Mouse (Mus musculus) midbrain, embryonic 15.5 days (tissue): ENCODE measurements at regions not wholly inside any gene's neighbourhood (a gene's known extent, or its start where the extent isn't known, plus 50 kb on each side); places are given as distances from the start of the nearest gene placed in this dataset.
A peak's percentile ranks its signal among the peaks of the same experiment; 100 is the strongest.

ENCODE experiments used
- ATAC-seq: fragments of 200-750 bp; cut with Nextera tagmentation; replicated peaks from 2 replicates; pipeline ENCODE4 v1.8.0; 2017; ENCODE audit warnings: moderate TSS enrichment
- H3K27ac ChIP-seq: fragments of 300-500 bp; sonication (generic); 2 replicates; pipeline ENCODE4 v1.5.1; 2015; ENCODE audit warnings: mild to moderate bottlenecking, inconsistent platforms
- H3K27me3 ChIP-seq: fragments of 300-500 bp; sonication (generic); replicated peaks from 2 replicates; pipeline ENCODE4 v1.6.1; 2015; ENCODE audit warnings: inconsistent platforms
- H3K36me3 ChIP-seq: fragments of 300-500 bp; sonication (generic); replicated peaks from 2 replicates; pipeline ENCODE4 v1.6.1; 2015; ENCODE audit warnings: inconsistent platforms
- H3K4me1 ChIP-seq: fragments of 300-500 bp; sonication (generic); 2 replicates; pipeline ENCODE4 v1.6.1; 2015; ENCODE audit warnings: inconsistent platforms
- H3K4me2 ChIP-seq: fragments of 300-500 bp; sonication (generic); 2 replicates; pipeline ENCODE4 v1.6.1; 2015; ENCODE audit warnings: inconsistent platforms, mild to moderate bottlenecking, moderate library complexity
- H3K4me3 ChIP-seq: fragments of 300-500 bp; sonication (generic); 2 replicates; pipeline ENCODE4 v1.5.1; 2015; ENCODE audit warnings: mild to moderate bottlenecking, inconsistent platforms
- H3K9ac ChIP-seq: fragments of 300-500 bp; sonication (generic); 2 replicates; pipeline ENCODE4 v1.6.1; 2015; ENCODE audit warnings: mild to moderate bottlenecking, inconsistent platforms
- H3K9me3 ChIP-seq: fragments of 300-500 bp; sonication (generic); 2 replicates; pipeline ENCODE4 v1.6.1; 2016; ENCODE audit warnings: inconsistent platforms
- WGBS: fragments of 180-500 bp; shearing (Covaris S2); methylation state at CpG from one replicate; pipeline ENCODE4 v1.1.7; 2015; ENCODE audit warnings: mixed read lengths; 5-methylcytosine and 5-hydroxymethylcytosine counted together

- Histone ChIP-seq H3K27ac (no peak overlapping the region), H3K36me3 (no peaks in the 10 kb centered on the region), H3K9me3 (no peaks in the 10 kb centered on the region), H3K4me1 (peaks cover 8% of the 10 kb centered on the region), H3K9ac (no peak overlapping the region), H3K27me3 (no peaks in the 10 kb centered on the region), H3K4me3 (no peak overlapping the region), H3K4me2 (no peak overlapping the region)
- 81% methylated on average over 6 of the region's 6 CpGs for WGBS
- no peak for ATAC-seq
These were observed 59.2 kb downstream of the Marcks start for GRCm38 (mm10) chr10:37079535-37079934.

- Histone ChIP-seq H3K4me2 (no peak overlapping the region), H3K9me3 (no peaks in the 10 kb centered on the region), H3K27me3 (no peaks in the 10 kb centered on the region), H3K36me3 (no peaks in the 10 kb centered on the region), H3K9ac (no peak overlapping the region), H3K27ac (peak overlapping the region; percentile 61), H3K4me1 (peaks cover 9% of the 10 kb centered on the region), H3K4me3 (no peak overlapping the region)
- peak; percentile 87; the same call in 1 of the 2 replicates for ATAC-seq
- WGBS = 9% methylated on average over 5 of the region's 5 CpGs
These were observed 60.3 kb downstream of the Marcks start for GRCm38 (mm10) chr10:37078439-37078838.

- Histone ChIP-seq H3K4me3 (no peak overlapping the region), H3K4me1 (peaks cover 14% of the 10 kb centered on the region), H3K9me3 (no peaks in the 10 kb centered on the region), H3K27ac (no peak overlapping the region), H3K9ac (no peak overlapping the region), H3K36me3 (no peaks in the 10 kb centered on the region), H3K27me3 (no peaks in the 10 kb centered on the region), H3K4me2 (no peak overlapping the region)
- 0 out of 2 replicates have a peak, but pooled peaks have one; percentile 41 for ATAC-seq
- WGBS = 81% methylated on average over 2 of the region's 2 CpGs
These were observed 61.0 kb downstream of the Marcks start for GRCm38 (mm10) chr10:37077741-37078140.

GRCm38 (mm10) chr10:37072834-37073233, 65.9 kb downstream of the Marcks start:
- peak overlapping the region; percentile 18; the same call in 1 of the 2 replicates for H3K27ac ChIP-seq
- no peaks in the 10 kb centered on the region for H3K36me3 ChIP-seq
- no peaks in the 10 kb centered on the region for H3K9me3 ChIP-seq
- H3K4me1 ChIP-seq = peaks cover 6% of the 10 kb centered on the region; the same call in 1 of the 2 replicates
- H3K4me2 ChIP-seq = no peak overlapping the region
- no peaks in the 10 kb centered on the region for H3K27me3 ChIP-seq
- ATAC-seq = peak; percentile 87
- no peak overlapping the region for H3K4me3 ChIP-seq
- 7% methylated on average over 5 of the region's 5 CpGs for WGBS
- no peak overlapping the region for H3K9ac ChIP-seq

GRCm38 (mm10) chr10:37072061-37072460, 66.7 kb downstream of the Marcks start:
- H3K36me3 ChIP-seq = no peaks in the 10 kb centered on the region

GRCm38 (mm10) chr10:37071420-37071819, 67.3 kb downstream of the Marcks start:
- H3K27ac ChIP-seq = no peak overlapping the region
- no peak overlapping the region for H3K4me3 ChIP-seq
- H3K9ac ChIP-seq = no peak overlapping the region
- peaks cover 6% of the 10 kb centered on the region; the same call in 1 of the 2 replicates for H3K4me1 ChIP-seq
- H3K27me3 ChIP-seq = no peaks in the 10 kb centered on the region
- H3K9me3 ChIP-seq = no peaks in the 10 kb centered on the region
- no peak overlapping the region for H3K4me2 ChIP-seq
- WGBS = 82% methylated on average over 2 of the region's 2 CpGs
- ATAC-seq = no peak
- no peaks in the 10 kb centered on the region for H3K36me3 ChIP-seq

More at GRCm38 (mm10) chr10:37072061-37072460, 66.7 kb downstream of the Marcks start:
- no peak overlapping the region for H3K4me3 ChIP-seq
- no peaks in the 10 kb centered on the region for H3K27me3 ChIP-seq
- no peak overlapping the region for H3K9ac ChIP-seq
- H3K27ac ChIP-seq = no peak overlapping the region
- no peak overlapping the region for H3K4me2 ChIP-seq
- peaks cover 6% of the 10 kb centered on the region; the same call in 1 of the 2 replicates for H3K4me1 ChIP-seq
- 0 out of 2 replicates have a peak, but pooled peaks have one; percentile 11 for ATAC-seq
- no peaks in the 10 kb centered on the region for H3K9me3 ChIP-seq
- 94% methylated on average over 5 of the region's 5 CpGs for WGBS
